Mouse (Mus musculus): Measurements from ENCODE around the gene Emilin3. TPM values are rescaled to one million over a fixed set of nuclear protein-coding genes. Genes with fewer than 3 reads are reported as not detected.

Emilin3 gene
- polyA plus RNA-seq, 1 experiment from 2014 or later: 8.6 TPM

- no peak for TF ChIP-seq CTCF (IDR thresholded peaks at IDR 0.05; ENCODE audit: low read depth)
- no peak for ATAC-seq
- 64% methylated on average over 4 of the region's 4 CpGs for WGBS
Observed at GRCm38 (mm10) chr2:160883912-160884311, 28.2 kb downstream of the Emilin3 start.

DNA sequence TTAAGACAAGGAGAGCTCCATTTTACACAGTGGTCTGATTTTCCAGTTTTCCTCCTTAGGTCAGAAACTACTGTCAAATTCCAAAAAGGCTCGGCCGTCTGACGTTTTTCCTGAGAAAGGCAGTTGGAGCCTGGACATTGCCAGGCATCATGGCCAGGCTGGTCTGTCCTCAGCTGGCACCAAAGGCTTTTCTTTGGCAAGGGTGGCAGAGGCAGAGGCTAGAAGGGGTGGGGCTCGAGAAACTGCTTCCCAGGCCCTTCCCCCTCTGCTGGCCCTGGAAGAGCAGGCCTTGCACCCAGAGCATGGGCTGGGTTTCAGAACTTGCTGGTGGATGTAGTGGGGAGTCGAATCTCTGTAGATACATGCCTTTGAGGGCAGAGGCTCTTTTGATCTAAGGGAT is 29.7 kb downstream of the Emilin3 start:
- Histone ChIP-seq H3K36me3 (ENCODE audit: control insufficient read depth, insufficient read depth) (no peaks in the 10 kb centered on the region), H3K4me3 (ENCODE audit: low read depth, low read length) (no peak overlapping the region), H3K4me2 (replicated peaks; ENCODE audit: low read depth) (no peak overlapping the region), H3K27me3 (replicated peaks; ENCODE audit: control insufficient read depth, insufficient read depth, low read length) (no peaks in the 10 kb centered on the region), H3K9ac (ENCODE audit: low read depth, low read length) (no peak overlapping the region), H3K27ac (ENCODE audit: low read depth, low read length) (no peak overlapping the region), H3K9me3 (ENCODE audit: control insufficient read depth) (no peaks in the 10 kb centered on the region), H3K4me1 (replicated peaks; ENCODE audit: control insufficient read depth, insufficient read depth, low read length) (0 out of 2 replicates have a peak, but pooled peaks cover 2% of the 10 kb centered on the region)
- no peak for ATAC-seq
- WGBS: 81% methylated on average over 5 of the region's 5 CpGs
- no peak for TF ChIP-seq CTCF (IDR thresholded peaks at IDR 0.05; ENCODE audit: low read depth)

More at GRCm38 (mm10) chr2:160883912-160884311, 28.2 kb downstream of the Emilin3 start:
- Histone ChIP-seq H3K4me3 (ENCODE audit: low read depth, low read length) (no peak overlapping the region), H3K9ac (ENCODE audit: low read depth, low read length) (no peak overlapping the region), H3K4me1 (replicated peaks; ENCODE audit: control insufficient read depth, insufficient read depth, low read length) (0 out of 2 replicates have a peak, but pooled peaks cover 2% of the 10 kb centered on the region), H3K27me3 (replicated peaks; ENCODE audit: control insufficient read depth, insufficient read depth, low read length) (no peaks in the 10 kb centered on the region), H3K36me3 (ENCODE audit: control insufficient read depth, insufficient read depth) (no peaks in the 10 kb centered on the region), H3K4me2 (replicated peaks; ENCODE audit: low read depth) (no peak overlapping the region), H3K9me3 (ENCODE audit: control insufficient read depth) (no peaks in the 10 kb centered on the region), H3K27ac (ENCODE audit: low read depth, low read length) (no peak overlapping the region)

GRCm38 (mm10) chr2:160881462-160882101 is 30.5 kb downstream of the Emilin3 start:
- no peaks in the 10 kb centered on the region for H3K27me3 ChIP-seq (replicated peaks; ENCODE audit: control insufficient read depth, insufficient read depth, low read length)
- H3K4me3 ChIP-seq (ENCODE audit: low read depth, low read length): no peak overlapping the region
- H3K9ac ChIP-seq (ENCODE audit: low read depth, low read length): no peak overlapping the region
- no peaks in the 10 kb centered on the region for H3K9me3 ChIP-seq (ENCODE audit: control insufficient read depth)
- TF ChIP-seq CTCF (IDR thresholded peaks at IDR 0.05; ENCODE audit: low read depth): no peak
- H3K36me3 ChIP-seq (ENCODE audit: control insufficient read depth, insufficient read depth): no peaks in the 10 kb centered on the region
- WGBS: 45% methylated on average over 6 of the region's 6 CpGs
- H3K4me1 ChIP-seq (replicated peaks; ENCODE audit: control insufficient read depth, insufficient read depth, low read length): no peaks in the 10 kb centered on the region
- no peak overlapping the region for H3K4me2 ChIP-seq (replicated peaks; ENCODE audit: low read depth)
- no peak for ATAC-seq
- no peak overlapping the region for H3K27ac ChIP-seq (ENCODE audit: low read depth, low read length)

GRCm38 (mm10) chr2:160880453-160881195 is 31.5 kb downstream of the Emilin3 start, which contains the start of gene Lpin3:
Gene Lpin3, plus strand, starts transcription at chr2:160880670.
- no peaks in the 10 kb centered on the region for H3K9me3 ChIP-seq (ENCODE audit: control insufficient read depth)
- no peak within 1 kb of the TSS for H3K4me3 ChIP-seq (ENCODE audit: low read depth, low read length)
- no peaks in the 10 kb centered on the region for H3K36me3 ChIP-seq (ENCODE audit: control insufficient read depth, insufficient read depth)
- 59% methylated on average over 13 of the region's 13 CpGs for WGBS
- TF ChIP-seq CTCF (IDR thresholded peaks at IDR 0.05; ENCODE audit: low read depth): no peak
- ATAC-seq: no peak
- H3K27ac ChIP-seq (ENCODE audit: low read depth, low read length): no peak within 1 kb of the TSS
- H3K4me2 ChIP-seq (replicated peaks; ENCODE audit: low read depth): no peak within 1 kb of the TSS
- H3K27me3 ChIP-seq (replicated peaks; ENCODE audit: control insufficient read depth, insufficient read depth, low read length): no peaks in the 10 kb centered on the region
- no peak within 1 kb of the TSS for H3K9ac ChIP-seq (ENCODE audit: low read depth, low read length)
- no peaks in the 10 kb centered on the region for H3K4me1 ChIP-seq (replicated peaks; ENCODE audit: control insufficient read depth, insufficient read depth, low read length)

- no peak overlapping the region for H3K27ac ChIP-seq (ENCODE audit: low read depth, low read length)
- no peaks in the 10 kb centered on the region for H3K9me3 ChIP-seq (ENCODE audit: control insufficient read depth)
- no peaks in the 10 kb centered on the region for H3K36me3 ChIP-seq (ENCODE audit: control insufficient read depth, insufficient read depth)
- TF ChIP-seq CTCF (IDR thresholded peaks at IDR 0.05; ENCODE audit: low read depth): peak; percentile 66
- no peak overlapping the region for H3K4me3 ChIP-seq (ENCODE audit: low read depth, low read length)
- H3K27me3 ChIP-seq (replicated peaks; ENCODE audit: control insufficient read depth, insufficient read depth, low read length): no peaks in the 10 kb centered on the region
- WGBS: 91% methylated on average over 4 of the region's 4 CpGs
- no peak overlapping the region for H3K4me2 ChIP-seq (replicated peaks; ENCODE audit: low read depth)
- no peaks in the 10 kb centered on the region for H3K4me1 ChIP-seq (replicated peaks; ENCODE audit: control insufficient read depth, insufficient read depth, low read length)
- no peak overlapping the region for H3K9ac ChIP-seq (ENCODE audit: low read depth, low read length)
- ATAC-seq: no peak
Observed at GRCm38 (mm10) chr2:160876115-160876514, 36.0 kb downstream of the Emilin3 start.

DNA sequence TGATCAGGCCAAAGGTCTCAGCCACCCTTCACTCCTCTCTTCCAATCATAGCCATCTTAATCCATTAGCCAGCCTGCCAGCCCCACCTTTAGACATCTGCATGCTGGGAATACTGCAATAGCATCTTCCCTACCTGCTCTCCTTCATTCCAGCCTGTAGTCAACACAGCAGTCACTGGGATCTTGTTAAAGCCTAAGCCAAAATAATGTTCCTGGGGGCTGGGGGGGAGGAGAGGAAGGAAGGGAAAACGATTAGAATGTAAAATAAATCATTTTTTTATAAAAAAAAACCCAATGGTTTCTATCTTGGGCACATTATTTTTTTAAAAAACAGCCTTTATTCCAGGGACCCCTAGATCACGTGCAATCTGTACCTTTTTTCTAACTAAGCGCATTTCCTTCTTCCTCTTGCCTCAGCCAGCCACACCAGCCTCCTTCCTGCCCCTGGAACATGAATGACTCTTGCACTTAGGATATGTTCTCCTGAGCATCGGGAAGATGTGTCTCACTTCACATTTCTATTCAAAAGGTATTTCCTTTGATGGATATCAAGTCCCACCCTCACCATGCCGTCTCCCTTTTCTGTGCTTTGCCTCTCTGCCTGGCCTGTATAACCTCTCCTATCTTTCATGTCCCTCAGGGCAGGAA is 37.8 kb downstream of the Emilin3 start:
- TF ChIP-seq CTCF (IDR thresholded peaks at IDR 0.05; ENCODE audit: low read depth): no peak
- H3K4me1 ChIP-seq (replicated peaks; ENCODE audit: control insufficient read depth, insufficient read depth, low read length): no peaks in the 10 kb centered on the region
- 78% methylated on average over 5 of the region's 5 CpGs for WGBS

More for the DNA sequence above, 37.8 kb downstream of the Emilin3 start:
- no peak for ATAC-seq
- no peaks in the 10 kb centered on the region for H3K27me3 ChIP-seq (replicated peaks; ENCODE audit: control insufficient read depth, insufficient read depth, low read length)
- no peak overlapping the region for H3K9ac ChIP-seq (ENCODE audit: low read depth, low read length)
- no peak overlapping the region for H3K4me3 ChIP-seq (ENCODE audit: low read depth, low read length)
- no peak overlapping the region for H3K4me2 ChIP-seq (replicated peaks; ENCODE audit: low read depth)
- no peak overlapping the region for H3K27ac ChIP-seq (ENCODE audit: low read depth, low read length)
- H3K9me3 ChIP-seq (ENCODE audit: control insufficient read depth): no peaks in the 10 kb centered on the region
- H3K36me3 ChIP-seq (ENCODE audit: control insufficient read depth, insufficient read depth): no peaks in the 10 kb centered on the region

Data from intestine, postnatal 0 days (tissue).